Mouse (Mus musculus): ENCODE data around the gene Gstt4. TPM values are rescaled to one million over a fixed set of nuclear protein-coding genes. Genes with fewer than 3 reads are reported as not detected.
A peak's percentile ranks its signal among the peaks of the same experiment; 100 is the strongest.

Gene Gstt4
- total and polyA plus RNA-seq, 2 experiments from 2014 or later, result not detected

DNA sequence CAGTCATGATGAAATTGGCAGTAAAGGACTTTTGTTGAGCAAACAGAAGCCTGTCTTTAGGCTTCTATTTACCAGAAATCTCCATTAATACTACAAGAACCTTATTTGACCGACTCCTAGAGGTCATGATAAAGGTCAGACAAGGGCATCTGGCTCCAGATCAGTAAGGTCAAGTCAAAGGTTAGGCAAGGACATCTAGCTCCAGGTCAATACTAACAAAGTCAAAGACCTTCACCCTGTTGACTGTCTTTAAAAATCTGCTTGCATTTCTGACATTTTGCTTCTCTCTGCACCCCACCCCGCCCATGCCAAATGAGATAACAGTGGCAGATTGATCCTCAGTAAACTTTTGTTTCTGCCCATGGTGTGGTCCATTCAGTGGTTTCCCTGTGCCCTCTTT lies 18.1 kb downstream of the Gstt4 start:
- no peaks in the 10 kb centered on the region for H3K27me3 ChIP-seq (ENCODE audit: insufficient read depth, low read length)
- H3K9me3 ChIP-seq (ENCODE audit: low read length), result no peaks in the 10 kb centered on the region
- no peak overlapping the region for H3K9ac ChIP-seq
- 79% methylated on average over 2 of the region's 2 CpGs for WGBS
- no peaks in the 10 kb centered on the region for H3K36me3 ChIP-seq (ENCODE audit: insufficient read depth)
- no peak for TF ChIP-seq CTCF (IDR thresholded peaks at IDR 0.05; ENCODE audit: low read depth)
- no peak for DNase-seq
- H3K4me3 ChIP-seq (ENCODE audit: low read depth, low read length), result no peak overlapping the region
- ATAC-seq, result no peak
- H3K27ac ChIP-seq (ENCODE audit: low read depth, low read length), result no peak overlapping the region
- H3K4me1 ChIP-seq (ENCODE audit: insufficient read depth), result no peaks in the 10 kb centered on the region
- no peak overlapping the region for H3K4me2 ChIP-seq (ENCODE audit: low read depth)

DNA sequence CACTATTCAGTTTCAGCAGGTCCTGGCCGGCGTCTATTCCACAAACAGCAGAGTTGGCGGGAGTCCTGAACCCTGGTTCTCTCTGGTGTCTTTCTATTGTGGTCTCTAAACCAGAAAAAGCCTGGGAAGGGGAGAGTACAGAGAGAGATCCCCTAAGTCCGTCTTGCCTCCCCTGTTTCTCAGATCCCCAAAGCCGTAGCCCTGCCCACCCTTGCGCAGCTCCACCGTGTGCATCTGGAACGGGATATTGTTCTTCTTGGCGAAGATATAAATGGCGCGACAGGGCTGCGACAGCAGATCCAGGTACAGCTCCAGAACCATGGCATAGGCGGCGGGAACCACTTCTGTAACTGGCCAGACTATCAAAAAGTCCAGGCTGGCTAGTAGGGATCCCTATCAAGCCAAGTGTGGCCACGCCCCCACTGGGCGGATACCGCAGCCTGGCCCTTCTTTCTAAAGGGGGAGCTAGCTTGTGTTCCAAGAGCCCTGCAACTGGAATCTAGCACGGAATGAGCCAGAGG lies 24.1 kb downstream of the Gstt4 start, which contains the start of gene Gstt1:
Gene Gstt1 (minus strand): TSS at position 409 of the 521 bp plus-strand sequence.
- H3K27ac ChIP-seq (ENCODE audit: low read depth, low read length), result peak within 1 kb of the TSS; percentile 45
- ATAC-seq, result peak; percentile 58
- peak; percentile 9; the same call in 1 of the 2 replicates for TF ChIP-seq CTCF (IDR thresholded peaks at IDR 0.05; ENCODE audit: low read depth)

DNA sequence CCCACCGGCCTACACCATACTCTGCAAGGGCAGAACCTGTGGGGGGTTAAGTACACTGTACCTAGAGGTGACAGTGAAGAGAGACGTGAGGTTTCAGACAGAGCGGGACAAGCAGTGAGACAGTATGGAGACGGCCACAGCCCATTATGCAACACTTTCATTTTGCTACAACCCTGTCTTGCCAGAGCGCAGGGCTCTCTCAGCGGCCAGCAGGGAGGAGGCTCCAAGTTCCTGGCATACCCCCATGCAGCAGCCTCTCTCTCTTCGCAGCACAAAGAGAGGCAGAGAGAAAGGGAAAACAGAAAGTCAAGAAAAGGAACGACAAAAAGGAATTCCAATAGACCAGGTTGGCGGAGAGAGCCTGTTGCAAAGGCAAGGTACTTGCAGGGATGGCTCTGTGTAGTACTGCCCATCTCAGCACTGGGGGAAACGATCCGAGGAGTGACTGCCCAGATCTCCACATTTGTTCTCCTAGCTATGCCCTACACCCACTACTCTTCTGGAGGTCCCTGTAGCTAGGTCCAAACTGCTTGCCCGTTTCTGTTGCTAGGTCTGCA lies 24.6 kb downstream of the Gstt4 start:
- Histone ChIP-seq H3K4me3 (ENCODE audit: low read depth, low read length) (peak overlapping the region; percentile 40), H3K9ac (peak overlapping the region; percentile 51), H3K4me2 (ENCODE audit: low read depth) (peak overlapping the region; percentile 65), H3K36me3 (ENCODE audit: insufficient read depth) (no peaks in the 10 kb centered on the region), H3K27me3 (ENCODE audit: insufficient read depth, low read length) (no peaks in the 10 kb centered on the region), H3K4me1 (ENCODE audit: insufficient read depth) (0 out of 2 replicates have a peak, but pooled peaks cover 9% of the 10 kb centered on the region), H3K9me3 (ENCODE audit: low read length) (no peaks in the 10 kb centered on the region), H3K27ac (ENCODE audit: low read depth, low read length) (peak overlapping the region; percentile 45)
- DNase-seq (peak; percentile 50), ATAC-seq (peak; percentile 68)
- 0% methylated on average over 11 of the region's 12 CpGs for WGBS
- no peak for TF ChIP-seq CTCF (IDR thresholded peaks at IDR 0.05; ENCODE audit: low read depth)

More for the DNA sequence above, 24.1 kb downstream of the Gstt4 start, which contains the start of gene Gstt1:
- Histone ChIP-seq H3K4me3 (ENCODE audit: low read depth, low read length) (peak within 1 kb of the TSS; percentile 40), H3K9ac (peak within 1 kb of the TSS; percentile 51), H3K4me2 (ENCODE audit: low read depth) (peak within 1 kb of the TSS; percentile 65), H3K9me3 (ENCODE audit: low read length) (no peaks in the 10 kb centered on the region), H3K4me1 (ENCODE audit: insufficient read depth) (0 out of 2 replicates have a peak, but pooled peaks cover 9% of the 10 kb centered on the region), H3K27me3 (ENCODE audit: insufficient read depth, low read length) (no peaks in the 10 kb centered on the region), H3K36me3 (ENCODE audit: insufficient read depth) (no peaks in the 10 kb centered on the region)
- WGBS, result 1% methylated on average over 18 of the region's 18 CpGs
- peak; percentile 40 for DNase-seq

DNA sequence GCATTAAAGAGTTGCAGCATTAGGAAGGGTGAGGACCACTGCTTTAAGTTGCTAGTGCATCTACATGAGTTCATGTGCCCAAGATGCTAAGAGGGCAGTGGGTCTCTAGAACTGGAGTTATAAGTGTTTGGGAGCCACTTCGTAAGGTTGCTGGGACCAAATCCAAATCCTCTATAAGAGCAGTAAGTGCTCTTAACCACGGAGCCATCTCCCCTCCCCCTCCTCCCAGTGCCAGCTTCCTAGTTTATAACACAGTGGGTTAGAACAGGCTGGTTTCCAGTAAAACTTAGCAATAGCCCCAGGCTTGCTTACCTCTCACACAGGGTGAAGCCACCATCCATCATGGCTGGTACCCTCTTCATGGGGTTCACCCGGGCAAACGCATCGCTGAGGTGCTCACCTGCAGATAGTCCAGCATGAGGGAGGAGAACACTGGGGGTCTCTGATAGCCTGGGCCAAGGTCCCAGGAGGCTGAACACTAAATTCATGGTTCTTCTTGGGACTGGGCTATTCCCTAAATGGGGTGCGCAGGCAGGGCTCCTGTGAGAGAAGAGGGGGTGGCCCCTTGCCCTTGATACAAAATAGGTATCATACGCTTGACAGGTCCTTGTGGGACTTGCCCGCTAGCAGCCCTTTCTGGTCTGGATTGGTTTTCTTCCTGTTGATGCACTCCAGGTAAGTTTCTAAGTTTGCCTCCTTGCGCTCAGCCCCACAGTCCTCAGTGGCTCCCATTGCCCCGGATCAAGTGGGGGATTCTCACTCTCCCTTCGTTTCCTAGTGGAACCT lies 25.4 kb downstream of the Gstt4 start:
- H3K9ac ChIP-seq, result no peak overlapping the region; the same call in 1 of the 2 replicates
- 50% methylated on average over 11 of the region's 11 CpGs for WGBS

DNA sequence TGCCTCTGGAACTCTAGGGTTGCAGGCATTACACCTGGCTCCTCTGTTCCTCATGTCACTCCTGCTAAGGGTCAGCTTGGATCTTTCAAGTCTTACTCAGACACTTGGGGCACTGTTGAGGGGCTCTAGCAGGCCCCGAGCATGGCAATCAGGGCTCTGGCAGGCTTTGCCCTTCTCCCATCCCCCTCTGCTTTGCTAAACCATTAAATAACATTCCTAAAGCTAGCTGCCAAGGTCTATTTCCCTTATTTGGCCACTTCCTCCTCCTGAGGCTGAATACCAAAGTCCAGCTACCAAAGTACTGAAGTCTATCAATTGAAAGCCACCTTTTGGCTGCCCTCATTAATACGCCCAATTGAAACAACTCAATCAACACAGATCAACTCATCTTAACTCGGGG lies 27.5 kb downstream of the Gstt4 start:
- no peak overlapping the region for H3K4me3 ChIP-seq (ENCODE audit: low read depth, low read length)
- no peaks in the 10 kb centered on the region for H3K9me3 ChIP-seq (ENCODE audit: low read length)
- no peaks in the 10 kb centered on the region for H3K27me3 ChIP-seq (ENCODE audit: insufficient read depth, low read length)
- WGBS, result 18% methylated on average over 3 of the region's 3 CpGs
- no peak overlapping the region for H3K9ac ChIP-seq
- TF ChIP-seq CTCF (IDR thresholded peaks at IDR 0.05; ENCODE audit: low read depth), result 0 out of 2 replicates have a peak, but pooled peaks have one; percentile 13
- DNase-seq (peak; percentile 7), ATAC-seq (0 out of 2 replicates have a peak, but pooled peaks have one; percentile 30)
- no peak overlapping the region for H3K4me2 ChIP-seq (ENCODE audit: low read depth)
- no peaks in the 10 kb centered on the region for H3K36me3 ChIP-seq (ENCODE audit: insufficient read depth)
- H3K4me1 ChIP-seq (ENCODE audit: insufficient read depth), result 0 out of 2 replicates have a peak, but pooled peaks cover 9% of the 10 kb centered on the region
- H3K27ac ChIP-seq (ENCODE audit: low read depth, low read length), result no peak overlapping the region

More for the DNA sequence above, 25.4 kb downstream of the Gstt4 start:
- Histone ChIP-seq H3K4me2 (ENCODE audit: low read depth) (peak overlapping the region; percentile 65), H3K4me1 (ENCODE audit: insufficient read depth) (0 out of 2 replicates have a peak, but pooled peaks cover 9% of the 10 kb centered on the region), H3K27me3 (ENCODE audit: insufficient read depth, low read length) (no peaks in the 10 kb centered on the region), H3K36me3 (ENCODE audit: insufficient read depth) (no peaks in the 10 kb centered on the region), H3K4me3 (ENCODE audit: low read depth, low read length) (peak overlapping the region; percentile 40), H3K9me3 (ENCODE audit: low read length) (no peaks in the 10 kb centered on the region), H3K27ac (ENCODE audit: low read depth, low read length) (no peak overlapping the region)
- TF ChIP-seq CTCF (IDR thresholded peaks at IDR 0.05; ENCODE audit: low read depth), result no peak
- DNase-seq, result no peak
- ATAC-seq, result no peak

DNA sequence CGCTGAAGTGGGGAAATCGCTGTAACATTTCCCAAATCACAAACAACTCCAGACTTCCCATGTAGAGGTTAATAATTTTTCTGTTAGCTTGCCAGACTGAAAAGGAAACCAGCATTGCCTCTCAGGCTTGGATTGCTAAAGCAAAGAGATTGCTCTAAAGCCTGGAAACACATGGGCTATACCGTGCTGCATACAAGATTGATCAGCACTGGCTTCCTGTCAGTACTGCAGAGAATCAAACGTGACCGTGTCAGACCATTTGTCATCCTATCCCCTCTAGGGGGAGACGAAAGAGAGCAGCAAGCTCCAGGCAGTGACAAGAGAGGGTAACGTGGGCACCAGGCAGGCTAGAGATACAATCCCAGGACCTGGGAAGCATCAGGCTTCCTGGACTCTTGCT lies 31.6 kb downstream of the Gstt4 start:
- H3K27me3 ChIP-seq (ENCODE audit: insufficient read depth, low read length), result no peaks in the 10 kb centered on the region
- H3K27ac ChIP-seq (ENCODE audit: low read depth, low read length), result no peak overlapping the region
- TF ChIP-seq CTCF (IDR thresholded peaks at IDR 0.05; ENCODE audit: low read depth), result peak; percentile 35
- H3K9me3 ChIP-seq (ENCODE audit: low read length), result no peaks in the 10 kb centered on the region
- no peak overlapping the region for H3K4me2 ChIP-seq (ENCODE audit: low read depth)
- H3K36me3 ChIP-seq (ENCODE audit: insufficient read depth), result no peaks in the 10 kb centered on the region
- no peak overlapping the region for H3K9ac ChIP-seq
- no peak overlapping the region for H3K4me3 ChIP-seq (ENCODE audit: low read depth, low read length)
- ATAC-seq, result no peak
- peak; percentile 8 for DNase-seq
- H3K4me1 ChIP-seq (ENCODE audit: insufficient read depth), result no peaks in the 10 kb centered on the region
- 23% methylated on average over 7 of the region's 7 CpGs for WGBS

Measured in forebrain, postnatal 0 days (tissue).